Mouse (Mus musculus) adrenal gland, adult 8-10 months (tissue): ENCODE measurements around the gene Swsap1. TPM values are rescaled to one million over a fixed set of nuclear protein-coding genes. Genes with fewer than 3 reads are reported as not detected.

Experiments used
- DNase-seq: peaks from one replicate; pipeline ENCODE4 v3.0.0; 2022
- total RNA-seq, 4 experiments: library from RNA; stranded (reverse); gene quantifications; 2 replicates each; pipeline ENCODE4 v1.2.4; 2022

Swsap1 gene
- total RNA-seq, 4 experiments from 2014 or later = 17.5 to 22.5 (median 20.0) TPM

GRCm38 (mm10) chr9:21936692-21937570 is 18.6 kb upstream of the Swsap1 start, which contains the start of gene Plppr2:
Gene Plppr2, plus strand, starts transcription at chr9:21937033.
- DNase-seq = peak; percentile 99

- DNase-seq = no peak
Observed at GRCm38 (mm10) chr9:21937711-21938175, 17.8 kb upstream of the Swsap1 start.

GRCm38 (mm10) chr9:21938234-21938855 is 17.2 kb upstream of the Swsap1 start:
- no peak for DNase-seq

GRCm38 (mm10) chr9:21943046-21943445 is 12.5 kb upstream of the Swsap1 start:
- no peak for DNase-seq

GRCm38 (mm10) chr9:21943638-21944037 is 11.9 kb upstream of the Swsap1 start:
- no peak for DNase-seq

- no peak for DNase-seq
Observed at GRCm38 (mm10) chr9:21944267-21944666, 11.3 kb upstream of the Swsap1 start.

- DNase-seq = no peak
Observed at GRCm38 (mm10) chr9:21947540-21948130, 7.9 kb upstream of the Swsap1 start.

GRCm38 (mm10) chr9:21948146-21948545 is 7.4 kb upstream of the Swsap1 start:
- no peak for DNase-seq

GRCm38 (mm10) chr9:21948790-21949189 is 6.8 kb upstream of the Swsap1 start:
- no peak for DNase-seq

- no peak for DNase-seq
Observed at GRCm38 (mm10) chr9:21950322-21950721, 5.2 kb upstream of the Swsap1 start.

- DNase-seq = no peak
Observed at GRCm38 (mm10) chr9:21951977-21952376, 3.6 kb upstream of the Swsap1 start.

GRCm38 (mm10) chr9:21953600-21953999 is 2.0 kb upstream of the Swsap1 start:
- DNase-seq = no peak

GRCm38 (mm10) chr9:21954635-21955034 is 920 bp upstream of the Swsap1 start:
- no peak for DNase-seq

GRCm38 (mm10) chr9:21955225-21955569 is 358 bp upstream of the Swsap1 start:
- DNase-seq = no peak

- no peak for DNase-seq
Observed at GRCm38 (mm10) chr9:21958372-21958771, 2.8 kb downstream of the Swsap1 start.

GRCm38 (mm10) chr9:21959244-21959643 is 3.7 kb downstream of the Swsap1 start:
- no peak for DNase-seq

- DNase-seq = no peak
Observed at GRCm38 (mm10) chr9:21960135-21960534, 4.6 kb downstream of the Swsap1 start.

GRCm38 (mm10) chr9:21960558-21961208 is 5.1 kb downstream of the Swsap1 start:
- no peak for DNase-seq

- DNase-seq = no peak
Observed at GRCm38 (mm10) chr9:21961366-21961980, 5.9 kb downstream of the Swsap1 start.

GRCm38 (mm10) chr9:21962010-21962409 is 6.5 kb downstream of the Swsap1 start:
- DNase-seq = no peak

- DNase-seq = no peak
Observed at GRCm38 (mm10) chr9:21962416-21963059, 7.0 kb downstream of the Swsap1 start.

- no peak for DNase-seq
Observed at GRCm38 (mm10) chr9:21963417-21963816, 7.9 kb downstream of the Swsap1 start, which contains the start of gene Epor. Gene Epor, minus strand, starts transcription at chr9:21963506.
